Mouse (Mus musculus): ENCODE data around the gene Ramp1.

GRCm38 (mm10) chr1:91201122-91201521, 21.5 kb downstream of the Ramp1 start:
- TF ChIP-seq POLR2A (IDR thresholded peaks at IDR 0.05; ENCODE audit: insufficient read depth, low read depth, low read length) (no peak), CTCF (IDR thresholded peaks at IDR 0.05) (no peak), EP300 (IDR thresholded peaks at IDR 0.05; ENCODE audit: insufficient read depth, low read depth, low read length) (no peak)

Data from heart, adult 2 months (tissue).